Mouse (Mus musculus): ENCODE results near the gene Il21r. TPM values are rescaled to one million over a fixed set of nuclear protein-coding genes. Genes with fewer than 3 reads are reported as not detected.

Il21r gene
- polyA plus RNA-seq, 1 experiment from 2014 or later, result 34.1 TPM

DNA sequence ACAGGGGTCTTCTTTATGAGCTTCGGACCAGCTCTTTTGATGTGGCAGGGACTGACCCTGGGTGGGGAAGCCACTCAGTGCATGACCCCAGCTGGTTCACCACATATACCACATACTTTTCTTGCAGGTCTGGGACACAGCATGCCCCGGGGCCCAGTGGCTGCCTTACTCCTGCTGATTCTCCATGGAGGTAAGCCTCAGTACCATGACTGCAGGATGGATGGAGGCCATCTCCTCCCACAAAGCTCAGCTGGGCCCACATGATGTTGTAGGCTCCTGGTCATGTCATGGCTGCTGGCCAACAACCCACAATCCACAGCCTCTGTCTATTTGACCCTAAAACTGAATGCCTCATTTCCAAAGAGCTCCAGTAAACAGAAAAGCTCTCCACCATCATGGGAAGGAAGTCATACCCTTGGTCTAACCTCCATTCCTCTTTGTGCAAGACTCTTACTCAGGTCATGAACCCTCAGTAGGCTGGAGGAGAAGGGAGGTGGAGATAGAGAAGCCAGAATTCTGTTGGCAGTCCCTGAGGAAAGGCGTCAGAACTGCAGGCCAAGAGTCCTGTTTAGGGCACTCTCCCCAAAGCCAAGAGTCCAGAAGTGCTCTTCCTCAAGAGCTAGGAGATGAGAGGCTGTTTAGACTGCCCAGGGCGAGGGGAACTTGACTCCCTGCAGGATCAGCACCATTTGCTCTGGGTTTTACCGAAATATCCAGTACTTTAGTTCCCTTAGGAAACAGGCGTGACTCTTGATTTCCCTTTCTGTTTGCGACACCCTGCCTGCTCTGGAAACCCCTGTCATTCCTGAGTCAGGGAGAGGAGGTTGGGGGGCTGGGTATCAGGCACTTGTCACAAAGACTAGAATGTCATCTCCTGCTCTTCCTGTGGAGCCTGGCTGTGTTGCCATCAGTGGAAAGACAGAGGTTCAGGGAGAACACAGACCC lies 19.8 kb downstream of the Il21r start:
- H3K79me2 ChIP-seq (ENCODE audit: inconsistent target), result peaks cover 57% of the 10 kb centered on the region; the same call in 1 of the 2 replicates
- H3K4me3 ChIP-seq (ENCODE audit: inconsistent target), result no peak overlapping the region
- WGBS (ENCODE audit: missing documents), result 43% methylated on average over 7 of the region's 7 CpGs
- H3K36me3 ChIP-seq (ENCODE audit: inconsistent target), result peaks cover 36% of the 10 kb centered on the region
- H3K27ac ChIP-seq, result peak overlapping the region; percentile 74

DNA sequence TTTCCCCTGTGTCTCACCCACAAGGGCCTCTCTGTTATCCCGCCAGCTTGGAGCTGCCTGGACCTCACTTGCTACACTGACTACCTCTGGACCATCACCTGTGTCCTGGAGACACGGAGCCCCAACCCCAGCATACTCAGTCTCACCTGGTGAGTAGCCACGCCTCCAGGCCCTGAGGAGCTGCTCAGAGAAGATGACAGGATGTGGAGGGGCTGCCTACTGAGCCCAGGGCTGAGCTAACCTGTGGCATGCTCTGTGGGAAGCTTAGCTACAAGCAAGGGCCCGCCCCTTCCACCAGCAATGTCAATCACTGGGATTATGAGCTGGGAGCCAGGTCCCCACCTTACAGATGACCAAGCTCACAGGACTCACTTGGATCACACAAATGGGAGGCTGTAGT lies 22.0 kb downstream of the Il21r start:
- no peak overlapping the region for H3K4me3 ChIP-seq (ENCODE audit: inconsistent target)
- WGBS (ENCODE audit: missing documents), result 98% methylated on average over 4 of the region's 4 CpGs
- peaks cover 37% of the 10 kb centered on the region; the same call in 1 of the 2 replicates for H3K79me2 ChIP-seq (ENCODE audit: inconsistent target)
- no peak overlapping the region for H3K27ac ChIP-seq
- peaks cover 51% of the 10 kb centered on the region for H3K36me3 ChIP-seq (ENCODE audit: inconsistent target)

DNA sequence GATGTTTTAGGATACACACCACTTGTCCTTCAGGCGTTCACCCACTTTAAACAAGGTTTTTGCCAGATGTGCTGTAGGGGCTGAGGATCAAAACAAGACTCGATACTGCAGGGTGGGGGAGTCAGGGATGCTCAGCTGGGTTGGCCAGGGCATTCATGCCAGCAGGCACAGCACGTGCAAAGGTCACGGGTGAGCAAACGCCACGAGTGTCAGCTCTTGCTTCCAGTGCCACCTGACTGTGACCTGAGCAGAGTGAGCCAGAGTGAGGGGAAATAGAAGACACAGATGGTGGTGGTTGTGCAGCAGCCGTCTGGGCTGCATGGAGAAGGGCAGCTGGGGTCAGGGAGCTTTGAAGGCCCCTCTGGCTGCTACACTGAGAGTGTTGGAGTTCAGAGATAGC lies 22.6 kb downstream of the Il21r start:
- Histone ChIP-seq H3K79me2 (ENCODE audit: inconsistent target) (peaks cover 34% of the 10 kb centered on the region; the same call in 1 of the 2 replicates), H3K4me3 (ENCODE audit: inconsistent target) (no peak overlapping the region), H3K36me3 (ENCODE audit: inconsistent target) (peaks cover 51% of the 10 kb centered on the region), H3K27ac (no peak overlapping the region)
- 85% methylated on average over 7 of the region's 7 CpGs for WGBS (ENCODE audit: missing documents)

DNA sequence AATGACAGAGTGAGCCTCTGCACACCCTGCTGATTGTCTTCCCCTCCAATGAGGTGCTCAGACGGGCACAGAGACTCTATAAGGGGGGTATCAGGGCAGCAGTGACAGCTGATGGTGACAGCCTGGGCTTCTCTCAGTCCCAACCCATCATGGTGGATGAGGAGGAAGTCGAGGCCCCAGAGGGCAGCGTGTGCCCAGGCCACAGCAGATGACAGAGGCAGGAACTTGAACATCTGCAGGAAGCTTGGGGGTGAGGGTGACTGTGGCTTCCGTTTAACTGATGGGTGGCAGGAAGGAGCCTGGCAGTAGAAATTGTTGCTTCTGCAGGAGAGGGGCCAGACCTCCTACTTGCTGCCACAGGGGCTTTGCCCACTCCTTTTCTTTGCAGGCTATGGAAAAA lies 27.1 kb downstream of the Il21r start:
- peaks cover 53% of the 10 kb centered on the region for H3K36me3 ChIP-seq (ENCODE audit: inconsistent target)
- WGBS (ENCODE audit: missing documents), result 3% methylated on average over 4 of the region's 4 CpGs
- H3K79me2 ChIP-seq (ENCODE audit: inconsistent target), result peaks cover 9% of the 10 kb centered on the region; the same call in 1 of the 2 replicates
- peak overlapping the region; percentile 36 for H3K4me3 ChIP-seq (ENCODE audit: inconsistent target)
- peak overlapping the region; percentile 93 for H3K27ac ChIP-seq

DNA sequence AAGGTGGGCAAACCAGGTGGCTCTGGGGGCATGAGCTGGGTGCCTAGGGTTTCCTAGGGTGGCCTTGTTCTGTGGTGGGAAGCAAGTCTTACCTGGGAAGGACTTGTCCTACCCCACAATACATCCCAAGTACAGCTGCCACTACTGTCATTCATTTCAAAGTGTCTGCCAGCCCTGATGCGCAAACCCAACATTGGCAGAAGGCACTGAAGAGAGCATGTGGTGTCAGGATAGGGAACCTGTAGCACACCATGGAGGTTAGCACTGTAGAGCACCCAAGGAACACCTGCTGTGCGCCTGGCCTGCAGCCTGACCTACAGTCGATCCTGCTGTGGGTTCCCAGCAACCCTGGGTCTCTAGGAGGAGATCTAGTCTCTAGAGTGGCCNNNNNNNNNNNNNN lies 27.8 kb downstream of the Il21r start:
- WGBS (ENCODE audit: missing documents), result 18% methylated on average over 3 of the region's 3 CpGs

DNA sequence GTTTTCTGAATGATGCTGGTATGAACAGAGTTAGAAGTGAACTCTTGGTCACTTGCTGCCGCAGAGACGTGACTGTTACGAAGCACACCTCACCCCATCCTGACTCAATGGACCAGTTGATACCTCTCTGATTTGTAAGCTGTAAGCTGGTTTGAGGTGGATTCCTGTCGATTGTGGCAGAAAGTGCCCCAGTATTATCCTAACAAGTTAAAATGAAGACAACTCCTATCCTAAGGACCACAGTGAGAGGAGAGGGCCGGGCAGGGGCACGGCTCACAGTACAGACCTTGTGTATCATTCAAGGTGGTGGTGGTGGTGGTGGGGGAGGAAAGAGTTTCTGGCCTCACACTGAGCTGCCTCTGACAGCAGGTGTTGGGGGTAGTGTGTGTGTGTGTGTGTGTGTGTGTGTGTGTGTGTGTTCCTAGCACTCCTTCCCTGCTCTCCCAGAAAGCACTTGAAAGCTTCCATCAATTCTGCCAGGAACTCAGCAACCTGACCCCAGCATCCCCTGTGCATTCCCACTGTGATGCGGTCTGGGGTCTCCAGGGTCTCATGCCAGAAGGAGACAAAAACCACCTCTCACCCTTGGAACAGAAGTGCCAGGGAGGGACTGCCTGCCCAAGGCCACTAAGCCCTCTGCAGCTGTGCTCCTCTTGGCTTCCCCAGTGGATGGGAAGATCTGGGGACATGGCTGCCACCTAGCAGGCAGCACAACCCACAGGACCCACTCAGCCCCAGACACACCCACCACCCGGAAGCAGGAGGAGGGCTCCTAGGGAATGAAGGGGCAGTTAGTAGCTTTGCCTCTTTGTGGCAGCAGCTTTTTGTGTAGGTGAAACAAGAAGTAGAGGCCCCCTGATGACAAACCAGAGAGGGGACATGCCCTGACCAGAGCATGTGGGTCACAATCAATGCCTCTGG lies 34.3 kb downstream of the Il21r start:
- WGBS (ENCODE audit: missing documents), result 79% methylated on average over 8 of the region's 8 CpGs
- H3K27ac ChIP-seq, result 0 out of 2 replicates have a peak overlapping the region, but pooled peaks have one; percentile 29

More for the DNA sequence above, 27.8 kb downstream of the Il21r start:
- Histone ChIP-seq H3K36me3 (ENCODE audit: inconsistent target) (peaks cover 46% of the 10 kb centered on the region), H3K27ac (peak overlapping the region; percentile 93), H3K4me3 (ENCODE audit: inconsistent target) (peak overlapping the region; percentile 36), H3K79me2 (ENCODE audit: inconsistent target) (peaks cover 9% of the 10 kb centered on the region; the same call in 1 of the 2 replicates)

DNA sequence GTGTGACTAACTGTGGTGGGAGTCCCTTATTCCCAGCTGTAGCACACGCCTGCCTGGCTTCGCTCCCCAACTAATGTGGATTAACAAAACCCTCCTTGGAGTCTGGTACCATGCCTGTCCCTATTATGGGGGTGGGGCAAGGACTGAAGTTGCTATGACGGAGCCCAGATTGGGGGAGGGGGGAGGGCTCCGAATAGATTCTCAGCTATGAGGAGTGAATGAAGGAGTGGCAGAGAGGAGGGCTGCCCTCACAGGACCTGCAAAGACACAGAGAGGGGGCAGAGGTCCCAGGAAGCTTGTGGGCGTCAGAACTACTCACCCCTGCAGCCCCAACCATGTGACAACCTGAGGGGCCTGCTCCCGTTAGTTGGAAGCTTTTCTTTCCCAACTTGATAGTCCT lies 35.1 kb downstream of the Il21r start:
- 65% methylated on average over 6 of the region's 6 CpGs for WGBS (ENCODE audit: missing documents)
- Histone ChIP-seq H3K4me3 (ENCODE audit: inconsistent target) (no peak overlapping the region), H3K27ac (peak overlapping the region; percentile 21; the same call in 1 of the 2 replicates), H3K36me3 (ENCODE audit: inconsistent target) (peaks cover 32% of the 10 kb centered on the region; the same call in 1 of the 2 replicates), H3K79me2 (ENCODE audit: inconsistent target) (no peaks in the 10 kb centered on the region)

More for the DNA sequence above, 34.3 kb downstream of the Il21r start:
- Histone ChIP-seq H3K36me3 (ENCODE audit: inconsistent target) (peaks cover 28% of the 10 kb centered on the region; the same call in 1 of the 2 replicates), H3K79me2 (ENCODE audit: inconsistent target) (no peaks in the 10 kb centered on the region), H3K4me3 (ENCODE audit: inconsistent target) (no peak overlapping the region)

DNA sequence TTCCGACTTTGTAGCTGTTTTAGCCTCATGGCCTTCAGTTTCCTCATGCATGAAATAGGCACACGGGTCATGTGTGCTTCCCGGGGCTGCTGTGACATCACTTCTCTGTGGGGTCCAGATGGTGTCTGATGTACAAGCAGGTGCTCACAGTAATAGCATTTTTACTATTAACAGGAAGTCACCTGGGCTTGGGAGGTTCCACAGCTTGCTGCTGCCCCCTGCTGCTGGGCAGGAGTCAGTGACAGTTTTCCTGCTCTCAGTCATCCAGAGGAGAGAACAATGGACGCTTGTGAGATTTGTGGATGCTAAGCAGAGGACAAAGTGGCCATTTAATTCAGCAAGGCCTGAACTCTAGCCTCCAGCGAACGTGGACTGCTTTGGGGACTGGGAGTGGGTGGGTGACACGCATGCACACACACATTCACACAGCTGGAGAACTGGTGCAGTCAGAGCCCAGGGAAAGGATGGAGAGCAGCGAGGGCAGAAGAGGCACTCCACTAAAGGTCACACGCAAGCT lies 35.7 kb downstream of the Il21r start:
- peaks cover 34% of the 10 kb centered on the region; the same call in 1 of the 2 replicates for H3K36me3 ChIP-seq (ENCODE audit: inconsistent target)
- H3K4me3 ChIP-seq (ENCODE audit: inconsistent target), result no peak overlapping the region
- no peaks in the 10 kb centered on the region for H3K79me2 ChIP-seq (ENCODE audit: inconsistent target)
- H3K27ac ChIP-seq, result no peak overlapping the region
- 39% methylated on average over 9 of the region's 9 CpGs for WGBS (ENCODE audit: missing documents)

DNA sequence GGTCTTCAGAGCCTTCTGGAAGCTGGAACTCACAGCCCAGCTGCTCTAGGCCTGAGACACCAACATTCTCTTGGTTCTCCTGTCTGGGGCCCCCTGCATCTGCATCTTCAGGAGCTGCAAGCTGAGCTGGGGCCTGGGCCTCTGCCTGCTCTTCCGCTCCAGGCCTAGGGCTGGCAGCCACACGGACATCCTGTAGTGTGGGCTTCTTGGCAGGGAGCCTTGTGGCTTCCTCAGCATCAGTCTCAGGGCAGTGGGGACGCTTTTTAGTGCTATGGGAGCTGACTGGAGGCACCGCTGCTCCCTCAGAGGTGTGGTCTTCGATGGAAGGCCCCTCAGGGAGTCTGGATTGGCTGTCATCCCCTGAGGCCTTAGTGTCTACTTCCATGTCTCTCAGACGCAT lies 40.7 kb downstream of the Il21r start:
- no peaks in the 10 kb centered on the region for H3K79me2 ChIP-seq (ENCODE audit: inconsistent target)
- no peak overlapping the region for H3K4me3 ChIP-seq (ENCODE audit: inconsistent target)
- H3K36me3 ChIP-seq (ENCODE audit: inconsistent target), result peaks cover 82% of the 10 kb centered on the region
- no peak overlapping the region for H3K27ac ChIP-seq
- 39% methylated on average over 6 of the region's 6 CpGs for WGBS (ENCODE audit: missing documents)

DNA sequence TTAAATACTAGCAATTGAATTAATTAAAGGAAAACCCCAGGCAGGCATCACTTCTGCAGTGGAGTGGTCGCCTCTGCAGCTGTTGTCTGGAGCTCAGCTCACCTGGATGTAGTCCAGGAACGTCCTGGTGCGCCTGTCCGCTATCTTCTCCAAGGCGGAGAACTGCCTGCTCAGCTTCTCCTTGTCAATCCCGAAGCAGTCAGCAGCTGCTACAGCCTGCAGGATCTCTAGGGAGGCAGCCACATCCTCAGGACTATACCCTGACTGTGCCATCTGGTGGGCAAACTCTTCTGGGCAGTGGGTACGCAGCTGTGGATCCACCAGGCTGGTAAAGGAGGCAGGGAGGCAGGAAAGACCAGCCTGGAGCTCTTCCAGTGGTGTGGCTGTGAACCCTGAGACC lies 42.2 kb downstream of the Il21r start:
- H3K4me3 ChIP-seq (ENCODE audit: inconsistent target), result no peak overlapping the region
- H3K36me3 ChIP-seq (ENCODE audit: inconsistent target), result peaks cover 97% of the 10 kb centered on the region
- no peaks in the 10 kb centered on the region for H3K79me2 ChIP-seq (ENCODE audit: inconsistent target)
- 91% methylated on average over 7 of the region's 7 CpGs for WGBS (ENCODE audit: missing documents)
- H3K27ac ChIP-seq, result no peak overlapping the region

DNA sequence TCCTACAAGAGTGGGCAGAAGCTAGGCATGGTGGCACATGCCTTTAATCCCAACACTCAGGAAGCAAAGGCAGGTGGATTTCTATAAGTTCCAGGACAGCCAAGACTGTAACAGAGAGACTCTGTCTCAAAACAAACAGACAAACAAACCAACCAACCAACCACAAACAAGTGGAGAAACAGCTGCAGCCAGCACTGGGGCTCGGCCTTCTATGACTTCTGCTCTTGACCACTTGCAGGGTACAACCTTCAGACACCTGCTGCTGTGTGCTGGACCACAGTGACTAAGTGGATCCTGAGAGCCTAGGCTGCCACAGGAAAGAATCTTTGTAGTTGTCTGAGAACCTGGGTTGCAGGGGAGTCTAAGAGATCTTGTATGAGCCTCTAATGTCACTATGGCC lies 45.8 kb downstream of the Il21r start:
- 55% methylated on average over 1 of the region's 1 CpGs for WGBS (ENCODE audit: missing documents)
- H3K79me2 ChIP-seq (ENCODE audit: inconsistent target), result no peaks in the 10 kb centered on the region
- H3K36me3 ChIP-seq (ENCODE audit: inconsistent target), result peaks cover 96% of the 10 kb centered on the region
- H3K4me3 ChIP-seq (ENCODE audit: inconsistent target), result no peak overlapping the region
- H3K27ac ChIP-seq, result no peak overlapping the region

DNA sequence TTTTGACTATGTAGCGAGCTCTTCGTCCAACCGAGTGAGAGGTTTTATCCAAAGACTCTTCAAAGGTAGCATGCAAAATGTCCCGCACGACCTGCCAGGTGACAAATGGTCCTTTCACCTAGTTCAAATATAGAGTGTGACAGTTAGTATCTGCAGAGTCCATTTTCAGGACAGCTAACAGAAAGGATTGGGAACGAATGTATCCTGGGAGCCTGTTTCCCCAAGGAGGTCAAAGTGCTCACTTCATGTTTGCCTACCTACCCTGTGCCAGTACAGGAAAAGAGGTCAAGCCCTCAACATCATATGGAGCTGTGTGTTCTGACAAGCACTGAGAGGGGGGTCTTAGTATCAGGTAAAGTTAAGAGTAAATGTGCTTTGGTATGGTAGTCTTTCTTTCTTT lies 54.3 kb downstream of the Il21r start:
- 96% methylated on average over 6 of the region's 6 CpGs for WGBS (ENCODE audit: missing documents)
- H3K36me3 ChIP-seq (ENCODE audit: inconsistent target), result peaks cover 88% of the 10 kb centered on the region
- H3K4me3 ChIP-seq (ENCODE audit: inconsistent target), result no peak overlapping the region
- H3K27ac ChIP-seq, result no peak overlapping the region
- no peaks in the 10 kb centered on the region for H3K79me2 ChIP-seq (ENCODE audit: inconsistent target)

DNA sequence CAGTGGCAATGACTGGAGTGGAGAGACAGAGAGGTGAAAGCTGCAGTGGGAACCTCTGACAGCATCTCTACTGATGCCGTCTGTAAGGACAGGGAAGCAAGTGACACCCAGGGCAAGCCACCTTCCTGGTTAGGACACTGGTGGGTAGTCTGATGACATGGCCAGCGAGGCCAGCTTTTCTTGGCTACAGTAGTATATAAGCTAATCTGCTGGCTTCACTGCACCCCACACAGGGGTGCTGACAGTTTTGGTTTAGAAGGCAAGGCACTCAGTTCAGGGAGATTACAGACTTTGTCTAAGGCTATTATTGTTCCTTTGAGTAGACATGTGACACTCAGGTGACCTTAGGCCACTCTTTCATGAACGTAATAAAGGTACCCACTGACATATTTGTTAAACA lies 60.4 kb downstream of the Il21r start:
- Histone ChIP-seq H3K36me3 (ENCODE audit: inconsistent target) (peaks cover 80% of the 10 kb centered on the region), H3K79me2 (ENCODE audit: inconsistent target) (no peaks in the 10 kb centered on the region), H3K4me3 (ENCODE audit: inconsistent target) (no peak overlapping the region), H3K27ac (no peak overlapping the region)
- WGBS (ENCODE audit: missing documents), result 100% methylated on average over 3 of the region's 3 CpGs

DNA sequence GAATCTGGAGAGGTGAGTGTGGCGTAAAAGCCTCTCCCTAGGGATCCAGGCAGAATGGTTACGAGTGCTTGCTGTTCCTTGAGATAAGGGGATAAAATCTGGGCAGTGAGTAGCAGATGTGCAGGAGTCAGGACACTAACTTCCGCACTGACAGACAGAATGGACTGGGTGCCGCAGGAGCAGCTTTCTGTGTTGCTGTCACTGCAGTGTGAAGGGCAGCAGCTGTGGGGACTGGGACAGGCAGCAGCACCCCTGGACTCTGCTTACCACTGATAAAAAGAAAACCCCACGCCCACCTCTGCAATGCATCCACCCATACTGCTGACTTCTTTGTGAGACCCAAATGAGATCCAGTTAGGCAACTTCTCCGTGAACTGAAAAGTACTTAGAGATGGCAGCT lies 67.6 kb downstream of the Il21r start:
- Histone ChIP-seq H3K4me3 (ENCODE audit: inconsistent target) (no peak overlapping the region), H3K27ac (no peak overlapping the region), H3K79me2 (ENCODE audit: inconsistent target) (no peaks in the 10 kb centered on the region), H3K36me3 (ENCODE audit: inconsistent target) (peaks cover 93% of the 10 kb centered on the region)
- WGBS (ENCODE audit: missing documents), result 94% methylated on average over 6 of the region's 6 CpGs

Data from macrophage (primary cell).